Mouse (Mus musculus) limb, embryonic 14.5 days (tissue): Measurements from ENCODE around the gene Pbx2. TPM values are rescaled to one million over a fixed set of nuclear protein-coding genes. Genes with fewer than 3 reads are reported as not detected.

Experiments used
- ATAC-seq: fragments of 200-750 bp; cut with Nextera tagmentation; 2 replicates; pipeline ENCODE4 v1.8.0; 2017; ENCODE audit warnings: low read depth, moderate number of reproducible peaks, moderate TSS enrichment; ENCODE audit not compliant: low FRiP score
- DNase-seq: peaks from one replicate; pipeline ENCODE4 v3.0.0-alpha.2; 2015; ENCODE audit warnings: low spot score
- H3K27ac ChIP-seq: fragments of 300-500 bp; sonication (generic); replicated peaks from 2 replicates; pipeline ENCODE4 v1.5.1; 2014; ENCODE audit warnings: low read depth, mild to moderate bottlenecking, low read length, moderate library complexity, mixed read lengths
- H3K27me3 ChIP-seq: fragments of 300-500 bp; sonication (generic); 2 replicates; pipeline ENCODE4 v1.6.1; 2014; ENCODE audit warnings: low read length, mixed read lengths; ENCODE audit not compliant: control insufficient read depth, insufficient read depth
- H3K36me3 ChIP-seq: fragments of 300-500 bp; sonication (generic); 2 replicates; pipeline ENCODE4 v1.6.1; 2014; ENCODE audit warnings: mild to moderate bottlenecking, low read length, moderate library complexity, mixed read lengths; ENCODE audit not compliant: control insufficient read depth, insufficient read depth
- H3K4me1 ChIP-seq: fragments of 300-500 bp; sonication (generic); 2 replicates; pipeline ENCODE4 v1.6.1; 2014; ENCODE audit warnings: antibody characterized with exemption, low read length, mixed read lengths; ENCODE audit not compliant: control insufficient read depth, insufficient read depth
- H3K4me2 ChIP-seq: fragments of 300-500 bp; sonication (generic); replicated peaks from 2 replicates; pipeline ENCODE4 v1.6.1; 2014; ENCODE audit warnings: low read depth, mild to moderate bottlenecking, low read length, moderate library complexity; ENCODE audit not compliant: severe bottlenecking
- H3K4me3 ChIP-seq: fragments of 300-500 bp; sonication (generic); replicated peaks from 2 replicates; pipeline ENCODE4 v1.5.1; 2014; ENCODE audit warnings: low read length
- H3K9ac ChIP-seq: fragments of 300-500 bp; sonication (generic); 2 replicates; pipeline ENCODE4 v1.6.1; 2014; ENCODE audit warnings: mild to moderate bottlenecking, low read depth, low read length, moderate library complexity; ENCODE audit not compliant: severe bottlenecking
- H3K9me3 ChIP-seq: fragments of 300-500 bp; sonication (generic); 2 replicates; pipeline ENCODE4 v1.6.1; 2016; ENCODE audit warnings: low read length; ENCODE audit not compliant: control insufficient read depth
- POLR2A ChIP-seq: fragments of 200-500 bp; IDR thresholded peaks from 2 replicates; pipeline ENCODE4 v1.8.0; 2012; ENCODE audit warnings: inconsistent platforms, mild to moderate bottlenecking, moderate library complexity, borderline replicate concordance; ENCODE audit not compliant: insufficient read depth, insufficient read length; ENCODE audit errors: extremely low read depth
- WGBS: fragments of 180-500 bp; shearing (Covaris S2); extraction: QIAGEN DNeasy Blood & Tissue Kit; methylation state at CpG from one replicate; pipeline ENCODE4 v1.1.7; 2014; 5-methylcytosine and 5-hydroxymethylcytosine counted together
- polyA plus RNA-seq, 2 experiments: library from polyadenylated mRNA; depleted of rRNA in 1 of 2; stranded (reverse) in 1 of 2; unstranded in 1 of 2; fragments of >200 nt; fragmentation: Nextera tagmentation in 1 of 2; extraction: Ambion mirVana in 1 of 2; gene quantifications; 2 replicates each; pipeline versions ENCODE4 v1.2.1 to v1.2.3; 2012 to 2014

Gene Pbx2
- polyA plus RNA-seq, 2 experiments = 13.5 to 141 TPM

DNA sequence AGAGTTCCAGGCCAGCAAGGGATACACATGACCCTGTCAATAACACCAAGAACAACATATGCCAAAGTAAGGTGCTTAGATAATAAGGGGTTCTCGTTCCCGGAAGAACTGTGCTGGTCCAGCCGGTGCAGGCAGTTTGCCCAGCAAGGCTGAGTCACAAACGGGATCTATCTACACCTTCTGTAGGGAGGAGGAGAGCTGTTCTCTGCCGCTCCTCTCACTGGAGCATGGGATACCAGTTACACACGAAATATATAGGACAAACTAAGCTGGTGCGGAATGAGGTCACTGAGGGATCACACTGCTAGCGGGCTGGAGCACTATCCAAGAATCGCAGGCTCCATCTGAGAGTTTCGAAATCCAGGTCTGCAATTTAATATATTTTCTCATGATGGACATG is 52.9 kb downstream of the Pbx2 start:
- Histone ChIP-seq H3K9ac (no peak overlapping the region), H3K27me3 (no peaks in the 10 kb centered on the region), H3K27ac (no peak overlapping the region), H3K4me2 (no peak overlapping the region), H3K9me3 (no peaks in the 10 kb centered on the region), H3K4me3 (no peak overlapping the region), H3K36me3 (peaks cover 12% of the 10 kb centered on the region; the same call in 1 of the 2 replicates), H3K4me1 (peaks cover 24% of the 10 kb centered on the region)
- TF ChIP-seq POLR2A = no peak
- 79% methylated on average over 10 of the region's 10 CpGs for WGBS
- DNase-seq (no peak), ATAC-seq (no peak)

DNA sequence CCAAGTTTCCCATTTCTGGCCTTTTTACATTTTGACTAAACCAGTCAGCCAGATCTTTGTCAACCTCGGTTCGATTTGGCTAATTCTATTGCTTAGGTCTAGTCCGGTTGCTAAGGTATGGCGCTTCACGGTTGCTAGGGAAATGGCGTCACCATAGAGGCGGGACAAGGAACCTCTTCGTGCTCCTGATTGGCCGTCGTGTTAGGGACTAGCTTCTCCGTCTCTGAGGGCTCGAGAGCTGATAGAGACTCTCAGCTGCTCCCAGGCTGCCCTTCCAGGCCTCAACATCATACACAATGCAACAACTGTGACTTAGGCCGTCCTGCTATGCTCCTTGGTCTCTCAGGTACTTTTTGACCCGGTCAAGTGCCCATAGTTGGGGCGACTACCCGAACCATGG is 53.5 kb downstream of the Pbx2 start, which contains the start of gene Fkbpl:
TSS of gene Fkbpl (plus strand) at position 157 of the 400 bp plus-strand sequence.
- H3K27ac ChIP-seq = no peak within 1 kb of the TSS; the same call in 1 of the 2 replicates
- no peaks in the 10 kb centered on the region for H3K9me3 ChIP-seq
- peaks cover 19% of the 10 kb centered on the region; the same call in 1 of the 2 replicates for H3K36me3 ChIP-seq
- WGBS = 2% methylated on average over 16 of the region's 16 CpGs
- H3K4me1 ChIP-seq = peaks cover 24% of the 10 kb centered on the region
- ATAC-seq = peak; percentile 87
- peak within 1 kb of the TSS; percentile 46 for H3K9ac ChIP-seq
- peak; percentile 43; the same call in 1 of the 2 replicates for TF ChIP-seq POLR2A
- peak within 1 kb of the TSS; percentile 51 for H3K4me3 ChIP-seq
- DNase-seq = peak; percentile 98
- H3K27me3 ChIP-seq = no peaks in the 10 kb centered on the region
- peak within 1 kb of the TSS; percentile 68 for H3K4me2 ChIP-seq

DNA sequence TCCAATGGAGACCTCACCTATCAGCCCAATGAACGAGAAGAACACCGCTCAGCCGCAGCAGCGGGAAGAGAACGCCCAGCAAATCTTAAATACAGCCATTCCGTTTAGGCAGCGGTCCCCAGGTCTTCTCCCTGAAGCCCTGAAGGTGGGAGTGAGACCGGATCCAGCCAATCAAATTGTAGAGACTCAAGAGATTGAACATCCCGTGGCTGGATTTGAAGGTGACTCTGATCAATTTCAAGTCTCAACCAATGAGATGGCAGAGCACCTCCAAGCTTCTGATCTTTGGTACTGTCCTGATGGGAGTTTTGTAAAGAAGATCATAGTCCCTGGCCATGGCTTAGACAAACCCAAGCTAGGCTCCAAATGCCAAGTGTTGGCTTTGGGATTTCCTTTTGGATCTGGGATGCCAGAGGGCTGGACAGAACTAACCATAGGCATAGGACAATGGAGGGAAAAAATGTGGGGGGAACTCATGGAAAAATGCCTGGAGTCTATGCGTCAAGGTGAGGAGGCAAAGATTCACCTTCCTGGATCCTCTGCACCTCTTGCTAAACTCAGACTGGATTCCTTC is 54.3 kb downstream of the Pbx2 start:
- TF ChIP-seq POLR2A = no peak
- Histone ChIP-seq H3K9ac (peak overlapping the region; percentile 46), H3K4me1 (peaks cover 23% of the 10 kb centered on the region), H3K4me3 (peak overlapping the region; percentile 51), H3K27me3 (no peaks in the 10 kb centered on the region), H3K4me2 (peak overlapping the region; percentile 68), H3K27ac (no peak overlapping the region; the same call in 1 of the 2 replicates), H3K36me3 (peaks cover 26% of the 10 kb centered on the region), H3K9me3 (no peaks in the 10 kb centered on the region)
- no peak for ATAC-seq
- no peak for DNase-seq
- WGBS = 40% methylated on average over 10 of the region's 10 CpGs

DNA sequence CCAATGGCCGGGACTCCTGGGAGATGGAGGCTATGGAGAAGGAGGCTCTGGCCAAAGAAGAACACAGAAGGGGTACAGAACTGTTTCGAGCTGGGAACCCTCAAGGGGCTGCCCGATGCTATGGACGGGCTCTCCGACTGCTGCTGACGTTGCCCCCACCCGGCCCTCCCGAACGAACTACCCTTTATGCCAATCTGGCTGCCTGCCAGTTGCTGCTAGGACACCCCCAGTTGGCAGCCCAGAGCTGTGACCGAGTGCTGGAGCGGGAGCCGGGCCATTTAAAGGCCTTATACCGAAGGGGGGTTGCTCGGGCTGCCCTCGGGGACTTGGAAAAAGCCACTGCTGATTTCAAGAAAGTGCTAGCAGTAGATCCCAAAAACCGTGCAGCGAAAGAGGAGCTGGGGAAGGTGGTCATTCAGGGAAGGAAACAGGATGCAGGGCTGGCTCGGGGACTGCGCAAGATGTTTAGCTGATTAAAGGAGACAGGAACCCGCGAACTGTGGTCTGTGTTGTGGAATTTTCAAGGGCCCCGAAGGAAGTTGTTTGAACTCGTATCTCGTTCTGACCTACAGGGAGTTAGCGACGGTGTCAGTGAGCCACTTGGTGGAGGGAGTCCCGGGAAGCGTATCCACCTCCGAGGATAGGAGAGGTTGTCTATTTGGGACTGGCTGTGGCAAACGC is 54.9 kb downstream of the Pbx2 start:
- Histone ChIP-seq H3K4me1 (peaks cover 18% of the 10 kb centered on the region), H3K36me3 (peaks cover 31% of the 10 kb centered on the region), H3K27me3 (no peaks in the 10 kb centered on the region), H3K4me2 (peak overlapping the region; percentile 86; the same call in 1 of the 2 replicates), H3K27ac (no peak overlapping the region), H3K9ac (no peak overlapping the region), H3K4me3 (peak overlapping the region; percentile 97; the same call in 1 of the 2 replicates), H3K9me3 (no peaks in the 10 kb centered on the region)
- 91% methylated on average over 30 of the region's 30 CpGs for whole genome bisulfite sequencing
- ATAC-seq = no peak
- no peak for DNase-seq
- no peak for TF ChIP-seq POLR2A

Other genes with a start within 250 kb of the Pbx2 start
- 0.14 TPM in 2 replicates for gene Btnl2, start 236.4 kb upstream of the Pbx2 start, polyA plus RNA-seq (2012; rRNA removed)
- 0.07 and 0.11 TPM in 2 replicates for gene Btnl2, start 236.4 kb upstream of the Pbx2 start, polyA plus RNA-seq (2014; fragmentation: Nextera tagmentation; extraction: Ambion mirVana)
- not detected in 2 replicates for gene Btnl1, start 214.1 kb upstream of the Pbx2 start, polyA plus RNA-seq (2012; rRNA removed)
- not detected in 2 replicates for gene Btnl1, start 214.1 kb upstream of the Pbx2 start, polyA plus RNA-seq (2014; fragmentation: Nextera tagmentation; extraction: Ambion mirVana)
- gene BC051142, start 192.4 kb upstream of the Pbx2 start, polyA plus RNA-seq (2012; rRNA removed) = 1.4 and 1.5 TPM in 2 replicates
- gene BC051142, start 192.4 kb upstream of the Pbx2 start, polyA plus RNA-seq (2014; fragmentation: Nextera tagmentation; extraction: Ambion mirVana) = 0.19 and 0.85 TPM in 2 replicates
- 0.05 TPM in 1 of 2 replicates, not detected in the other for gene Btnl4, start 113.9 kb upstream of the Pbx2 start, polyA plus RNA-seq (2012; rRNA removed)
- not detected in 2 replicates for gene Btnl4, start 113.9 kb upstream of the Pbx2 start, polyA plus RNA-seq (2014; fragmentation: Nextera tagmentation; extraction: Ambion mirVana)
- not detected in 2 replicates for gene Btnl6, start 73.9 kb upstream of the Pbx2 start, polyA plus RNA-seq (2012; rRNA removed)
- gene Btnl6, start 73.9 kb upstream of the Pbx2 start, polyA plus RNA-seq (2014; fragmentation: Nextera tagmentation; extraction: Ambion mirVana) = not detected in 2 replicates
- 9.6 and 13.3 TPM in 2 replicates for gene Notch4, start 27.0 kb upstream of the Pbx2 start, polyA plus RNA-seq (2012; rRNA removed)
- gene Notch4, start 27.0 kb upstream of the Pbx2 start, polyA plus RNA-seq (2014; fragmentation: Nextera tagmentation; extraction: Ambion mirVana) = 4.3 and 5.7 TPM in 2 replicates
- gene Gpsm3, start 1.5 kb upstream of the Pbx2 start, polyA plus RNA-seq (2012; rRNA removed) = 3.7 and 4.0 TPM in 2 replicates
- 7.6 and 7.9 TPM in 2 replicates for gene Gpsm3, start 1.5 kb upstream of the Pbx2 start, polyA plus RNA-seq (2014; fragmentation: Nextera tagmentation; extraction: Ambion mirVana)
- 12.2 and 13.2 TPM in 2 replicates for gene Ager, start 6.6 kb downstream of the Pbx2 start, polyA plus RNA-seq (2012; rRNA removed)
- gene Ager, start 6.6 kb downstream of the Pbx2 start, polyA plus RNA-seq (2014; fragmentation: Nextera tagmentation; extraction: Ambion mirVana) = 2.1 and 2.9 TPM in 2 replicates
- 103 and 112 TPM in 2 replicates for gene Rnf5, start 12.4 kb downstream of the Pbx2 start, polyA plus RNA-seq (2012; rRNA removed)
- 79.5 and 83.6 TPM in 2 replicates for gene Rnf5, start 12.4 kb downstream of the Pbx2 start, polyA plus RNA-seq (2014; fragmentation: Nextera tagmentation; extraction: Ambion mirVana)
- gene Agpat1, start 13.0 kb downstream of the Pbx2 start, polyA plus RNA-seq (2012; rRNA removed) = 150 and 223 TPM in 2 replicates
- 53.3 and 55.4 TPM in 2 replicates for gene Agpat1, start 13.0 kb downstream of the Pbx2 start, polyA plus RNA-seq (2014; fragmentation: Nextera tagmentation; extraction: Ambion mirVana)
- 11.3 and 12.8 TPM in 2 replicates for gene Egfl8, start 24.7 kb downstream of the Pbx2 start, polyA plus RNA-seq (2012; rRNA removed)
- gene Egfl8, start 24.7 kb downstream of the Pbx2 start, polyA plus RNA-seq (2014; fragmentation: Nextera tagmentation; extraction: Ambion mirVana) = 8.1 and 8.7 TPM in 2 replicates
- gene Ppt2, start 37.2 kb downstream of the Pbx2 start, polyA plus RNA-seq (2012; rRNA removed) = 39.6 and 52.4 TPM in 2 replicates
- 27.0 and 29.9 TPM in 2 replicates for gene Ppt2, start 37.2 kb downstream of the Pbx2 start, polyA plus RNA-seq (2014; fragmentation: Nextera tagmentation; extraction: Ambion mirVana)
- 5.5 and 5.7 TPM in 2 replicates for gene Prrt1, start 38.3 kb downstream of the Pbx2 start, polyA plus RNA-seq (2012; rRNA removed)
- 0.40 and 0.94 TPM in 2 replicates for gene Prrt1, start 38.3 kb downstream of the Pbx2 start, polyA plus RNA-seq (2014; fragmentation: Nextera tagmentation; extraction: Ambion mirVana)
- 5.1 TPM in 2 replicates for gene Fkbpl, start 53.5 kb downstream of the Pbx2 start, polyA plus RNA-seq (2012; rRNA removed)
- 11.9 and 12.5 TPM in 2 replicates for gene Fkbpl, start 53.5 kb downstream of the Pbx2 start, polyA plus RNA-seq (2014; fragmentation: Nextera tagmentation; extraction: Ambion mirVana)
- 104 and 121 TPM in 2 replicates for gene Atf6b, start 55.9 kb downstream of the Pbx2 start, polyA plus RNA-seq (2012; rRNA removed)
- 68.3 and 80.9 TPM in 2 replicates for gene Atf6b, start 55.9 kb downstream of the Pbx2 start, polyA plus RNA-seq (2014; fragmentation: Nextera tagmentation; extraction: Ambion mirVana)
- 4.5 and 5.4 TPM in 2 replicates for gene Tnxb, start 79.3 kb downstream of the Pbx2 start, polyA plus RNA-seq (2012; rRNA removed)
- gene Tnxb, start 79.3 kb downstream of the Pbx2 start, polyA plus RNA-seq (2014; fragmentation: Nextera tagmentation; extraction: Ambion mirVana) = 1.5 and 2.0 TPM in 2 replicates
- 3.2 and 4.3 TPM in 2 replicates for gene C4b, start 152.6 kb downstream of the Pbx2 start, polyA plus RNA-seq (2012; rRNA removed)
- gene C4b, start 152.6 kb downstream of the Pbx2 start, polyA plus RNA-seq (2014; fragmentation: Nextera tagmentation; extraction: Ambion mirVana) = 0.53 and 1.3 TPM in 2 replicates
- gene Cyp21a1, start 213.3 kb downstream of the Pbx2 start, polyA plus RNA-seq (2012; rRNA removed) = 0.25 and 0.68 TPM in 2 replicates
- 0.17 and 0.33 TPM in 2 replicates for gene Cyp21a1, start 213.3 kb downstream of the Pbx2 start, polyA plus RNA-seq (2014; fragmentation: Nextera tagmentation; extraction: Ambion mirVana)
- gene Stk19, start 245.7 kb downstream of the Pbx2 start, polyA plus RNA-seq (2012; rRNA removed) = 46.4 and 46.5 TPM in 2 replicates
- gene Stk19, start 245.7 kb downstream of the Pbx2 start, polyA plus RNA-seq (2014; fragmentation: Nextera tagmentation; extraction: Ambion mirVana) = 23.9 and 26.8 TPM in 2 replicates
- gene Dxo, start 245.8 kb downstream of the Pbx2 start, polyA plus RNA-seq (2012; rRNA removed) = 87.6 and 98.9 TPM in 2 replicates
- gene Dxo, start 245.8 kb downstream of the Pbx2 start, polyA plus RNA-seq (2014; fragmentation: Nextera tagmentation; extraction: Ambion mirVana) = 52.6 and 59.9 TPM in 2 replicates